Mouse (Mus musculus): ENCODE measurements around the gene Pdzph1. TPM values are rescaled to one million over a fixed set of nuclear protein-coding genes. Genes with fewer than 3 reads are reported as not detected.

The Pdzph1 gene
- polyA plus RNA-seq, 1 experiment from 2014 or later = not detected

DNA sequence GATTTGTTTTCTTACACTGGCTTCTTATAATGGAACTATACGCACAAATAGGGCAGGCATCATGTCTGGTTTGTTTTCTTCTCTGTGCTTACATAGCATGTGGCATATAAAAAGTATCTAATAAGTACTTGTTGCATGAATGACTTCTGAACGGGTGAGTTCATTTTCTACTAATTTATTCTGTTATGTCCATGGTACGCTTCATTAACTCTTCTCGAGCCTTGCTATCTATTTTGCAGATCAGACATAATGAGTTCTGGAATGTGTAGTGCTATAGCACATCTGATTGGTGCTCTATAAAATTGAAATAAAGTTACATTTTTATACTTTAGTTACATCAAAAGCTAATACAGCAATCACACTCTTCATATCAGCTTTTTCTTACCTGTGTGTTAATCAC is 71.2 kb downstream of the Pdzph1 start:
- Histone ChIP-seq H3K9me3 (no peaks in the 10 kb centered on the region), H3K9ac (replicated peaks) (no peak overlapping the region), H3K36me3 (no peaks in the 10 kb centered on the region), H3K4me3 (replicated peaks) (no peak overlapping the region), H3K4me2 (no peak overlapping the region), H3K4me1 (replicated peaks) (no peaks in the 10 kb centered on the region), H3K27me3 (no peaks in the 10 kb centered on the region; the same call in 1 of the 2 replicates), H3K27ac (no peak overlapping the region)
- no peak for ATAC-seq (ENCODE audit: insufficient number of reproducible peaks, insufficient read depth, low FRiP score, low TSS enrichment, low read depth)
- WGBS = 78% methylated on average over 4 of the region's 4 CpGs

DNA sequence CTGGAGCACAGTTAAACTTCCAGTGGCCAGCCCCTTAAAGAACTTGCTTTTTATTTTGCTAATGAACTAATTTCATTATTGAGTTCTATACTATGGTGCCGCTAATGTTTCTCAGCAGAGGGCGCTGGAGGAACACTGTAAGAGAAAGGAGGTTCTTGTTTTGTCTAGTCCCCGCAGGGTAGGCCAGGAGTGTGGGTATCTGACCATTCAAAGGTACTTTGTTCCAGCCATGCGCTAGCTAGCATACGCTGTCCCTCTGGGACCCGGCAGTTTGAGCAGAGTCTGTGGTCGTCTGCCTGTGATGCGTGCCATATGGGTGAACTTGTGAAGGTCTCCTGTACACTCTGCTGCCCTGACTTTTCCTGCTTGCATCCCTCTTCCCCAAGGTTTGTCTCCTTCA is 72.1 kb downstream of the Pdzph1 start:
- Histone ChIP-seq H3K4me2 (peak overlapping the region; percentile 36), H3K9me3 (no peaks in the 10 kb centered on the region), H3K27ac (no peak overlapping the region), H3K36me3 (no peaks in the 10 kb centered on the region), H3K27me3 (no peaks in the 10 kb centered on the region; the same call in 1 of the 2 replicates), H3K4me3 (replicated peaks) (no peak overlapping the region), H3K4me1 (replicated peaks) (no peaks in the 10 kb centered on the region), H3K9ac (replicated peaks) (no peak overlapping the region)
- 6% methylated on average over 8 of the region's 8 CpGs for WGBS
- peak; percentile 52; the same call in 1 of the 2 replicates for ATAC-seq (ENCODE audit: insufficient number of reproducible peaks, insufficient read depth, low FRiP score, low TSS enrichment, low read depth)

DNA sequence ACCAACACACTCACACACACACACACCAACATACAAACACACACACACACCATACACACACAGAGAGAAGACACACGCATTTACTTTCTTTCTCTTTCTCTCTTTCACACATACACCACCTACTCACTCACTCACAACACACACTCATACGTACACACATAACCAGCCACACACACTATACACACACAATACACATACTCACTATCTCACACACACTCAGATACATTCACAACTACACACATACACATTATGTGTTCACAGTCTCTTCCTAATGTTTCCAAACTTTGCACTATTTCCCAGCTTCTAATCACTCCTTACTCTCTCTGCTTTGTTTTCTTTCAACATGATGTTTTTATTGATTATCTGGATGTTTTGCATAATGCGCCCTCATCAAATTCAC is 72.6 kb downstream of the Pdzph1 start:
- no peaks in the 10 kb centered on the region for H3K36me3 ChIP-seq

DNA sequence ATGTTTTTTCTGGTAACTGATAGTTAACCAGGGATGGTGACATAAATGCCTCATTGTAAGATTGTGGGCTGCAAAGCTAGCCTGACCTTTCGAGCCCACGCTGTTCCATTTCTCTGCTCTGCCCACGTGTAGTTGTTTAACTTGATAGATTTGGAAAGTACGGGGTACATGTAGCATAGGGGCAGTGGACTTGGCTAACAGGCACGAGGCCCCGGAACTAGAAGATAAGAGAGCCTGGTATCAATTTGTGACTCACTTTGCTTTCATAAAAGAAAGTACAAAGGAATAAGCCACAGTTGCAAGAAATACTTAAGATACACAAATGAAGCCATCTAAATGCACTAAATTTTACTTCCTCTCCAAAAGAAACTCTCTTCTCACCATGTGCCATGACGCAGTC is 79.6 kb downstream of the Pdzph1 start:
- Histone ChIP-seq H3K27me3 (no peaks in the 10 kb centered on the region), H3K36me3 (no peaks in the 10 kb centered on the region), H3K27ac (no peak overlapping the region), H3K4me1 (replicated peaks) (no peaks in the 10 kb centered on the region), H3K9me3 (no peaks in the 10 kb centered on the region), H3K4me3 (replicated peaks) (no peak overlapping the region), H3K4me2 (no peak overlapping the region), H3K9ac (replicated peaks) (no peak overlapping the region)
- WGBS = 80% methylated on average over 7 of the region's 7 CpGs
- no peak for ATAC-seq (ENCODE audit: insufficient number of reproducible peaks, insufficient read depth, low FRiP score, low TSS enrichment, low read depth)

More for the DNA sequence above, 72.6 kb downstream of the Pdzph1 start:
- Histone ChIP-seq H3K27ac (no peak overlapping the region), H3K4me2 (no peak overlapping the region), H3K9ac (replicated peaks) (no peak overlapping the region), H3K9me3 (no peaks in the 10 kb centered on the region), H3K27me3 (no peaks in the 10 kb centered on the region; the same call in 1 of the 2 replicates), H3K4me1 (replicated peaks) (no peaks in the 10 kb centered on the region), H3K4me3 (replicated peaks) (no peak overlapping the region)
- WGBS = 82% methylated on average over 3 of the region's 3 CpGs
- ATAC-seq (ENCODE audit: insufficient number of reproducible peaks, insufficient read depth, low FRiP score, low TSS enrichment, low read depth) = no peak

DNA sequence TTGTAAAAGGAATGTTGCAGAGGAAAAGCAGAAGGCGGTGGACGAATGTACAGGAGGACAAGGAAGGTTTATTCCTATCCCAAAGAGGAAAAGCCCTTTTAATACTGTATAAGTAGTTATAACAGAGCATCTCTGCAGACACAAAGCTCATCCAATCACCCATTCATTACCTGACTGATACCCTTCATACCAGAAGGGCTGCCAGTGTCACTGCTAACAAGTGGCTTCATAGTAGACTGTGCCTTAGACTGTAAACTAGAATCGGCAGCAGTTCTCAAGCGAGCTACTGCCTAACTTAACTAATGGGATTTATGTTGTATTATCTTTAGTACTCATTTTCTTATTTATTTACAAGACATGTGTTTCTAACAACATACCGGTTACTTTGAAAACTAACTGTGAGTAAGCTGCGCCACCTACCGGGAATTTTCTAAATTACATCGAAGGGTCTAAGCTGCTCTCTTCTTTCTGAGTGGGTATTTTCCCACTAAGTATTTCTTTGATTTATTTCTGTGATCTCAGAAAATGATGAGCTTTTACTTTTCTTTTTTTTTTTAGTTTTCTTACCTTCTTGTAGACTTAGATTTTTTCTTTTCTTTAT is 82.0 kb downstream of the Pdzph1 start:
- H3K4me3 ChIP-seq (replicated peaks) = no peak overlapping the region
- no peak overlapping the region for H3K27ac ChIP-seq
- H3K9ac ChIP-seq (replicated peaks) = no peak overlapping the region
- WGBS = 31% methylated on average over 8 of the region's 8 CpGs
- ATAC-seq (ENCODE audit: insufficient number of reproducible peaks, insufficient read depth, low FRiP score, low TSS enrichment, low read depth) = no peak
- H3K4me1 ChIP-seq (replicated peaks) = no peaks in the 10 kb centered on the region
- H3K4me2 ChIP-seq = no peak overlapping the region
- H3K9me3 ChIP-seq = no peaks in the 10 kb centered on the region
- no peaks in the 10 kb centered on the region for H3K36me3 ChIP-seq
- no peaks in the 10 kb centered on the region for H3K27me3 ChIP-seq

DNA sequence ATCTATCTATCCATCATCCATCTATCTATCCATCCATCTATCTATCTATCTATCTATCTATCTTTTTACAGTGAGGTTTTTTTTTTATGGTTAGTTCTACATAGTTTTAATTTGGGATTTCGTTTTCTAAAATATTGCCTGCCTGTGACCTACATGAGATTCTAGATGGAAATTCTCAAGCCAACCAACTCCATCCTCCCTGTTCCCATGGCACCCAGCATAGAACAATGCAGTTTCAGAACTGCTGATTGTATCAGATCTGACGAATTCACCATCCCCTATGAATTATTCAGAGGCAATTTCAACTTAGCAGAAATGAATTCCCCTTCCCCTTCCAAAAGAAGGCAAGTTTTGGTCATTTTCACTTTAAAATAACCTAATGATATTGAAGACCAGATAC is 85.2 kb downstream of the Pdzph1 start:
- Histone ChIP-seq H3K9ac (replicated peaks) (no peak overlapping the region), H3K27ac (no peak overlapping the region), H3K36me3 (no peaks in the 10 kb centered on the region), H3K27me3 (no peaks in the 10 kb centered on the region), H3K9me3 (no peaks in the 10 kb centered on the region), H3K4me3 (replicated peaks) (no peak overlapping the region), H3K4me1 (replicated peaks) (no peaks in the 10 kb centered on the region), H3K4me2 (no peak overlapping the region)
- 79% methylated on average over 2 of the region's 2 CpGs for WGBS
- ATAC-seq (ENCODE audit: insufficient number of reproducible peaks, insufficient read depth, low FRiP score, low TSS enrichment, low read depth) = no peak

DNA sequence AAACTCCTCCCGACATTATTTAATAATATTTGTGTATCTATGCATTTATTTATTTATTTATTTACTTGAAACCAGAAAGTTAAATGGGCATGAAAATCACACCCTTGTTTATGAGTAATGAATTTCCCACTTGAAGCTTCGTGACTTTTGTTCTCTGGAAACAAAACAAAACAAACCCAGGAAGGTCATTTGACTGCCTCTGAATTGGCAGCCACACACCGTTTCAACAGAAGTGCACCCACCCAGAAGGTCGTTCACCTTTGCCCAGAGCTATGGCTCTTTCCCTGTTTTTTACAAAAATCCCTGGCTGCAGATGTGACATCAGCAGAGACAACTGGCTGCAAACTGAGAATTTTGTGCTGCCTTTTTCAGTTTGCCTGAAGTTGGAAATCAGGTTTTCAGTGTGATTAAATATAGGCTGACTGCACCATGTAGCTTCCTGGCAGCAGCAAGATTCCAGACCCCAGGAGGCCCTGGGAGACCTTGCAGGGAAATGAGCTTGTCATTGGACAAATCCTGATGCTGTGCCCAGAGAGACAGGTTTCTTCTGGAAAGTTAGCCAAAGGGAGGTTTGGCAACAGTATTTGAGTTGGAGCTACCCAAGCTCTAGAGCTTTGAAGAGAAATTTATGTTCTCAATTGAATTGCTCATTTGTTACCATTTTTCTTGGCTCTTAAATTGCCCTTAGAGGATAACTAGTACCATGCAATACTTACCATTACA is 99.5 kb downstream of the Pdzph1 start:
- Histone ChIP-seq H3K27ac (no peak overlapping the region), H3K36me3 (no peaks in the 10 kb centered on the region), H3K9ac (replicated peaks) (no peak overlapping the region), H3K4me1 (replicated peaks) (no peaks in the 10 kb centered on the region), H3K4me2 (no peak overlapping the region), H3K9me3 (no peaks in the 10 kb centered on the region), H3K4me3 (replicated peaks) (no peak overlapping the region), H3K27me3 (no peaks in the 10 kb centered on the region)
- WGBS = 44% methylated on average over 4 of the region's 4 CpGs
- ATAC-seq (ENCODE audit: insufficient number of reproducible peaks, insufficient read depth, low FRiP score, low TSS enrichment, low read depth) = no peak

DNA sequence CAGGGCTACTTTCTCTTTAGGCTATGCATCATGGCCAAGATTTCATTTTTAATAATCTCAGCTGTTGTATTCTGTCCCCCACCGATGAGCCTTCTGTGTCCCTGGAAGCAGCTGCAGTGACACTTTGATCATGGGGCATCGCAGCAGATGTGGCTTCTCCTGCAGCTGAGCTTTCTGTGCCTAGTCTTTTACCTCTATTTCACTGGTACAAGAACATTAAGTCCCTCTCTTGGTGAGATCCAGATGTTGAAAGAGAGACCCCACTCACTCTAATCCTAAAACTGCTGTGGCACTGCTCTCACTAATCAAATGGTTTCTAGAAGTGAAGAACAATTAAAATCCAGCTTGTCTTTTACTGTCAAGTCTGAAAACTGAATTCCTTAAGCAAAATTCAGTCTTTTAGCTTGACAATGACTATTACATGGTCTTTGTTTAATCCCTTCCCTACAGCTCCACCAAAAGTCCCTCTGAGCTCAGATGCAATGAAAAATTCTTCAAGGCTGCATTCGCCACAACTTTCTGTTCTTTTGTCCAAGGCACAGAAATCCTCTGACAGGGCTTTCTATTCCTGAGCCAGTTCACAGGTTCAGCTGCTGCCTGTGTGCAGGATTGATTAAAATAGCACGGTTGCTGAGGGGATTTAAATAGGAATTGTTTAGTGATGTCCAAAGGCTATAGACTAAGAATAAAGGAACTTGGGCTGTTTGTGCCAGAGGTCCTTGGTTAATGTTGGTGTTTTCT is 101.1 kb downstream of the Pdzph1 start:
- Histone ChIP-seq H3K9me3 (no peaks in the 10 kb centered on the region), H3K4me3 (replicated peaks) (no peak overlapping the region), H3K4me2 (no peak overlapping the region), H3K4me1 (replicated peaks) (peaks cover 6% of the 10 kb centered on the region; the same call in 1 of the 2 replicates), H3K27me3 (no peaks in the 10 kb centered on the region), H3K9ac (replicated peaks) (no peak overlapping the region), H3K36me3 (no peaks in the 10 kb centered on the region), H3K27ac (no peak overlapping the region)
- 55% methylated on average over 4 of the region's 4 CpGs for WGBS
- ATAC-seq (ENCODE audit: insufficient number of reproducible peaks, insufficient read depth, low FRiP score, low TSS enrichment, low read depth) = no peak

DNA sequence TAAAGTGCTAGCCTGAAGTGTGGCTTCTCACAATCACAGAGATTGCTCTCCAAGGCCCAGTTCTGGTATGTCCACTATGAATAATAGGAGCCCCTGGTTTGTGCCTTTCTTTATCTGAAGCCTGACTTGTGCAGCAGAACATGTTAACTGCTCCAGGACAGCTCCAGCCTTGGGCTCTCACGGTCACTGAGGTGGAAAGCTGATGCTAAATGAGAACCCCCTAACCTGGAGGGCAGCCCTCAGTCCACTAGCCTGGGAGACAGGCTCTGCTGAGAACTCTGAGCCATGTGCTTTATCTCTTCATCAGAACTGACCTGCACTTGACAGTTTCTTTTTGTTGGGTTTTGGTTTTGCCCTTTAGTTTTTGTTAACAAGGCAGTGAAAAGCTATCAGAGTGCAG is 106.8 kb downstream of the Pdzph1 start:
- Histone ChIP-seq H3K9me3 (no peaks in the 10 kb centered on the region), H3K4me3 (replicated peaks) (no peak overlapping the region), H3K4me2 (no peak overlapping the region), H3K36me3 (no peaks in the 10 kb centered on the region), H3K4me1 (replicated peaks) (peaks cover 6% of the 10 kb centered on the region; the same call in 1 of the 2 replicates), H3K27ac (no peak overlapping the region), H3K9ac (replicated peaks) (no peak overlapping the region), H3K27me3 (no peaks in the 10 kb centered on the region)
- whole genome bisulfite sequencing = 55% methylated on average over 1 of the region's 1 CpGs
- ATAC-seq (ENCODE audit: insufficient number of reproducible peaks, insufficient read depth, low FRiP score, low TSS enrichment, low read depth) = no peak

DNA sequence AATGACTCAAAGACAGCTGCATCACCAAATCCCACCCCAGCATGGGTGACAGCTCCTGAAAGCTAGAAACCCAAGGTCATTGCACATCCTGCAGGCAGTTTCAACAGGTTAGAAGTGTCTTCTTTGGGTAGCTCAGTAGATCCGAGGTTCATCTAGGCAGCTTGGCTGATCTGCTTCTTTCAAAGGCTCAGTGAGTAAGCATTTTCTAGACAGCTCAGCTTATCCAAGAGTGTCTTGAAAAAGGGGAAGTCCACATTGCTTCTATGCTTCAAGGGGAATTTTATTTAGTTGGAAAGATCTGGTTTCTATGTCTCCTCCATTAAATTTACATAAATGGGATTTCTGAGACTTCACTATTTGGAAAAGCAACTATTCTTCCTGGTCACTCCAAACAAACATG is 117.8 kb downstream of the Pdzph1 start:
- Histone ChIP-seq H3K4me1 (replicated peaks) (no peaks in the 10 kb centered on the region), H3K27ac (no peak overlapping the region), H3K9ac (replicated peaks) (no peak overlapping the region), H3K9me3 (no peaks in the 10 kb centered on the region), H3K4me2 (no peak overlapping the region), H3K4me3 (replicated peaks) (no peak overlapping the region), H3K27me3 (no peaks in the 10 kb centered on the region), H3K36me3 (no peaks in the 10 kb centered on the region)
- 67% methylated on average over 1 of the region's 1 CpGs for WGBS
- ATAC-seq (ENCODE audit: insufficient number of reproducible peaks, insufficient read depth, low FRiP score, low TSS enrichment, low read depth) = no peak

DNA sequence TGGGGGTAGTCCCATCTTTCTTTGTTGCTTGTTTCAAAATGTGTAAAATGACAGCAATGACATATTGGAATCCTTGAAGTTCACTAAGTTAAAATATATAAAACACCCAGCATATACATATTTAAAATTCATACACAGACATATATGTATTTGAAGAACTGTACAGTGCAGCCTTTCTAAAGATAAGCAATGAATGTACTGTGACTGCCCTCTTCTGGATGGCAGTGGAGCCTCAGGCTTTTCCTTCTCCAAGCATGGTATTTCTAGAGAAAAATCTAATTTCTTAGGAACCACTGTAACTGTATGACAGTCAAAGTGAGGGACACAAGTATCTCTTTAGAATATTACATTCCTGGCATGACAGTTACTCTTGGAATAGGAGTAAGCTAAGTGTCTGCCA is 120.4 kb downstream of the Pdzph1 start:
- no peaks in the 10 kb centered on the region for H3K36me3 ChIP-seq
- ATAC-seq (ENCODE audit: insufficient number of reproducible peaks, insufficient read depth, low FRiP score, low TSS enrichment, low read depth) = no peak
- H3K27ac ChIP-seq = no peak overlapping the region
- H3K9me3 ChIP-seq = no peaks in the 10 kb centered on the region
- no peaks in the 10 kb centered on the region for H3K27me3 ChIP-seq
- H3K9ac ChIP-seq (replicated peaks) = no peak overlapping the region
- H3K4me3 ChIP-seq (replicated peaks) = no peak overlapping the region
- H3K4me2 ChIP-seq = no peak overlapping the region
- no peaks in the 10 kb centered on the region for H3K4me1 ChIP-seq (replicated peaks)
